13 mouse cellular contexts compared by ENCODE assay signal in genomic region chr11:52384667-52385066, GRCm38 (mm10). TPM values are rescaled to one million over a fixed set of nuclear protein-coding genes. Genes with fewer than 3 reads are reported as not detected.
A peak's percentile ranks its signal among the peaks of the same experiment; 100 is the strongest.
DNase-seq lines count a peak whose midpoint lies in the region; ATAC-seq and TF ChIP-seq lines count a peak whose summit lies in the region.
"Had no signal": no experiment of that assay in that cellular context is flagged by ENCODE, and none has a peak within 500 bp of the region (broad histone marks: within the 10 kb centered on the region; RNA-seq: fewer than 3 reads in every experiment).

No protein-coding gene starts in this region.

- no peaks in the 10 kb centered on the region for H3K27me3 ChIP-seq in embryonic facial prominence, embryonic 11.5 days (ENCODE audit: control insufficient read depth, insufficient read depth, low read length)
- H3K27me3 ChIP-seq in embryonic facial prominence, embryonic 10.5 days (replicated peaks; ENCODE audit: low read depth, poor library complexity, severe bottlenecking), result no peaks in the 10 kb centered on the region
- H3K27me3 ChIP-seq in liver, embryonic 14.5 days (ENCODE audit: control insufficient read depth, insufficient read depth, low read length), result no peaks in the 10 kb centered on the region
- H3K27me3 ChIP-seq in kidney, embryonic 15.5 days, result no peaks in the 10 kb centered on the region
- H3K27me3 ChIP-seq: liver, embryonic 13.5 days; megakaryocyte, embryonic 14.5 days had no signal

- no peak overlapping the region for H3K4me3 ChIP-seq in embryonic facial prominence, embryonic 11.5 days (ENCODE audit: low read depth, low read length)
- H3K4me3 ChIP-seq in embryonic facial prominence, embryonic 10.5 days, result no peak overlapping the region
- H3K4me3 ChIP-seq in liver, embryonic 14.5 days (ENCODE audit: insufficient read depth in 1 of 2, low read depth in 2 of 2, low read length in 2 of 2), result no peak overlapping the region
- no peak overlapping the region for H3K4me3 ChIP-seq in kidney, embryonic 15.5 days (replicated peaks)
- H3K4me3 ChIP-seq: liver, embryonic 13.5 days; megakaryocyte, embryonic 14.5 days had no signal

- WGBS in embryonic facial prominence, embryonic 11.5 days, result 54% methylated on average over 3 of the region's 3 CpGs
- 58% methylated on average over 3 of the region's 3 CpGs for WGBS in embryonic facial prominence, embryonic 10.5 days
- WGBS in liver, embryonic 14.5 days (ENCODE audit: insufficient replicate concordance), result 49% methylated on average over 3 of the region's 3 CpGs
- WGBS in kidney, embryonic 15.5 days, result 57% methylated on average over 3 of the region's 3 CpGs

- no peak overlapping the region for H3K27ac ChIP-seq in embryonic facial prominence, embryonic 11.5 days (replicated peaks; ENCODE audit: low read depth, low read length)
- no peak overlapping the region for H3K27ac ChIP-seq in embryonic facial prominence, embryonic 10.5 days (replicated peaks)
- no peak overlapping the region for H3K27ac ChIP-seq in liver, embryonic 14.5 days
- H3K27ac ChIP-seq in kidney, embryonic 15.5 days, result no peak overlapping the region
- H3K27ac ChIP-seq: liver, embryonic 13.5 days had no signal

- H3K36me3 ChIP-seq in embryonic facial prominence, embryonic 11.5 days (replicated peaks; ENCODE audit: control insufficient read depth, insufficient read depth, low read depth, low read length), result peaks cover 3% of the 10 kb centered on the region; the same call in 1 of the 2 replicates
- peaks cover 95% of the 10 kb centered on the region for H3K36me3 ChIP-seq in embryonic facial prominence, embryonic 10.5 days (replicated peaks)
- H3K36me3 ChIP-seq in liver, embryonic 14.5 days (replicated peaks; ENCODE audit: control insufficient read depth, insufficient read depth, low read depth), result peaks cover 39% of the 10 kb centered on the region
- H3K36me3 ChIP-seq in kidney, embryonic 15.5 days, result peaks cover 100% of the 10 kb centered on the region

- TF ChIP-seq EP300 in liver, embryonic 14.5 days (IDR thresholded peaks at IDR 0.05; ENCODE audit: low read depth), result no peak

- peak; percentile 55 for DNase-seq in embryonic facial prominence, embryonic 11.5 days (ENCODE audit: low spot score)
- no peak for DNase-seq in embryonic facial prominence, embryonic 10.5 days (ENCODE audit: low spot score)
- DNase-seq in liver, embryonic 14.5 days (ENCODE audit: low read depth in 3 of 3, low spot score in 3 of 3), result no peak
- DNase-seq in liver (no peak), NIH3T3 (ENCODE audit: low read depth) (peak; percentile 60)
- DNase-seq in naive thymus-derived CD4-positive, alpha-beta T cell, adult 2 months (ENCODE audit: low read depth), result peak; percentile 64
- DNase-seq: kidney, adult 18-20 months; liver, embryonic 13.5 days; spleen, adult 18-20 months; thymus, postnatal 4 days had no signal

- ATAC-seq in embryonic facial prominence, embryonic 11.5 days (replicated peaks; ENCODE audit: insufficient number of reproducible peaks, low FRiP score, low TSS enrichment, low read depth), result no peak
- no peak for ATAC-seq in liver, embryonic 14.5 days (ENCODE audit: insufficient read depth)
- no peak for ATAC-seq in kidney, embryonic 15.5 days (replicated peaks; ENCODE audit: low FRiP score)
- no peak for ATAC-seq in granulocyte monocyte progenitor cell, adult 5-6 weeks (replicated peaks; ENCODE audit: poor library complexity, severe bottlenecking)

- no peak overlapping the region for H3K4me2 ChIP-seq in embryonic facial prominence, embryonic 11.5 days (ENCODE audit: low read depth, low read length)
- H3K4me2 ChIP-seq in liver, embryonic 14.5 days (ENCODE audit: low read depth), result no peak overlapping the region
- H3K4me2 ChIP-seq in kidney, embryonic 15.5 days, result no peak overlapping the region
- H3K4me2 ChIP-seq: liver, embryonic 13.5 days had no signal

- no peaks in the 10 kb centered on the region for H3K9me3 ChIP-seq in embryonic facial prominence, embryonic 11.5 days (replicated peaks; ENCODE audit: control insufficient read depth, low read length)
- H3K9me3 ChIP-seq in embryonic facial prominence, embryonic 10.5 days, result no peaks in the 10 kb centered on the region
- H3K9me3 ChIP-seq in liver, embryonic 14.5 days (ENCODE audit: control insufficient read depth, low read length), result no peaks in the 10 kb centered on the region
- no peaks in the 10 kb centered on the region for H3K9me3 ChIP-seq in kidney, embryonic 15.5 days (replicated peaks)
- H3K9me3 ChIP-seq: liver, embryonic 13.5 days; megakaryocyte, embryonic 14.5 days had no signal

- TF ChIP-seq CTCF in liver, embryonic 14.5 days (IDR thresholded peaks at IDR 0.05; ENCODE audit: low read depth), result peak; percentile 54

- no peak overlapping the region for H3K9ac ChIP-seq in embryonic facial prominence, embryonic 11.5 days (replicated peaks; ENCODE audit: low read length)
- no peak overlapping the region for H3K9ac ChIP-seq in liver, embryonic 14.5 days (replicated peaks)
- no peak overlapping the region for H3K9ac ChIP-seq in kidney, embryonic 15.5 days
- H3K9ac ChIP-seq: liver, embryonic 13.5 days had no signal

- H3K4me1 ChIP-seq in embryonic facial prominence, embryonic 11.5 days (ENCODE audit: control insufficient read depth, insufficient read depth, low read length), result no peaks in the 10 kb centered on the region
- H3K4me1 ChIP-seq in embryonic facial prominence, embryonic 10.5 days, result no peaks in the 10 kb centered on the region
- H3K4me1 ChIP-seq in liver, embryonic 14.5 days (replicated peaks; ENCODE audit: control insufficient read depth in 2 of 2, insufficient read depth in 2 of 2, low read length in 1 of 2), result no peaks in the 10 kb centered on the region
- no peaks in the 10 kb centered on the region for H3K4me1 ChIP-seq in kidney, embryonic 15.5 days
- H3K4me1 ChIP-seq: liver, embryonic 13.5 days had no signal

RNA-seq across cellular contexts. Expression of gene 9530068E07Rik, which starts 11.6 kb away (rescaled TPM):
- polyA plus RNA-seq in embryonic facial prominence, embryonic 11.5 days (2014; fragmentation: Nextera tagmentation; extraction: Ambion mirVana), result 201 and 202 TPM in 2 replicates
- 165 and 169 TPM in 2 replicates for polyA plus RNA-seq in embryonic facial prominence, embryonic 10.5 days (2016; fragmentation: Nextera tagmentation; extraction: Ambion mirVana)
- 26.6 and 31.3 TPM in 2 replicates for polyA plus RNA-seq in liver, embryonic 14.5 days (2012; rRNA removed)
- polyA plus RNA-seq in liver, embryonic 14.5 days (2014; fragmentation: Nextera tagmentation; extraction: Ambion mirVana), result 44.7 and 49.8 TPM in 2 replicates
- 217 and 219 TPM in 2 replicates for polyA plus RNA-seq in kidney, embryonic 15.5 days (2015; fragmentation: Nextera tagmentation; extraction: Ambion mirVana)
- 90.0 and 106 TPM in 2 replicates for total RNA-seq in granulocyte monocyte progenitor cell, adult 5-6 weeks (2014; fragmentation: Nextera tagmentation)
- total RNA-seq in granulocyte monocyte progenitor cell, adult 5-6 weeks (2017), result 82.7 and 86.4 TPM in 2 replicates

RNA-seq across cellular contexts. Expression of gene Vdac1, which starts 24.0 kb away (rescaled TPM):
- 219 and 222 TPM in 2 replicates for polyA plus RNA-seq in embryonic facial prominence, embryonic 11.5 days (2014; fragmentation: Nextera tagmentation; extraction: Ambion mirVana)
- polyA plus RNA-seq in embryonic facial prominence, embryonic 10.5 days (2016; fragmentation: Nextera tagmentation; extraction: Ambion mirVana), result 204 and 209 TPM in 2 replicates
- 47.0 and 58.9 TPM in 2 replicates for polyA plus RNA-seq in liver, embryonic 14.5 days (2012; rRNA removed)
- 102 and 106 TPM in 2 replicates for polyA plus RNA-seq in liver, embryonic 14.5 days (2014; fragmentation: Nextera tagmentation; extraction: Ambion mirVana)
- 336 and 358 TPM in 2 replicates for polyA plus RNA-seq in kidney, embryonic 15.5 days (2015; fragmentation: Nextera tagmentation; extraction: Ambion mirVana)
- 126 and 132 TPM in 2 replicates for total RNA-seq in granulocyte monocyte progenitor cell, adult 5-6 weeks (2014; fragmentation: Nextera tagmentation)
- 205 and 244 TPM in 2 replicates for total RNA-seq in granulocyte monocyte progenitor cell, adult 5-6 weeks (2017)

Comparison
In these comparisons a context has a peak if more than half of its experiments do, and no peak if none do; other contexts are left out.
1. DNase-seq: peak in embryonic facial prominence, embryonic 11.5 days (single experiment), NIH3T3 (single experiment) and naive thymus-derived CD4-positive, alpha-beta T cell, adult 2 months (single experiment); none in embryonic facial prominence, embryonic 10.5 days (single experiment), liver, embryonic 14.5 days (0 of 3) and liver (single experiment).